Mouse (Mus musculus) liver, adult 2 months (tissue): ENCODE measurements at regions not wholly inside any gene's neighbourhood (a gene's known extent, or its start where the extent isn't known, plus 50 kb on each side); places are given as distances from the start of the nearest gene placed in this dataset.

Source experiments
- CTCF ChIP-seq: fragments of 200-500 bp; IDR thresholded peaks from 2 replicates; pipeline ENCODE4 v1.5.1; 2011; ENCODE audit warnings: low read depth, low read length, control low read depth
- POLR2A ChIP-seq: fragments of 200-500 bp; IDR thresholded peaks from 2 replicates; pipeline ENCODE4 v1.6.1; 2011; ENCODE audit warnings: low read length, control low read depth; ENCODE audit not compliant: insufficient read depth; ENCODE audit errors: extremely low read depth

GRCm38 (mm10) chr12:54309219-54309618 lies 105.6 kb upstream of the Egln3 start:
- TF ChIP-seq POLR2A: no peak
- TF ChIP-seq CTCF: no peak
